Mouse (Mus musculus) brain, embryonic 14.5 days (tissue): ENCODE results near the gene Dnajb13.

Experiments used
- CTCF ChIP-seq: fragments of 200-500 bp; IDR thresholded peaks from 2 replicates; pipeline ENCODE4 v1.5.1; 2012; ENCODE audit warnings: inconsistent platforms, mild to moderate bottlenecking, moderate library complexity, borderline replicate concordance; ENCODE audit not compliant: insufficient read depth, insufficient read length; ENCODE audit errors: extremely low read depth
- POLR2A ChIP-seq: fragments of 200-500 bp; IDR thresholded peaks from 2 replicates; pipeline ENCODE4 v1.6.1; 2012; ENCODE audit warnings: mild to moderate bottlenecking, inconsistent platforms, borderline replicate concordance; ENCODE audit not compliant: poor library complexity, insufficient read depth, insufficient read length, severe bottlenecking; ENCODE audit errors: extremely low read depth

DNA sequence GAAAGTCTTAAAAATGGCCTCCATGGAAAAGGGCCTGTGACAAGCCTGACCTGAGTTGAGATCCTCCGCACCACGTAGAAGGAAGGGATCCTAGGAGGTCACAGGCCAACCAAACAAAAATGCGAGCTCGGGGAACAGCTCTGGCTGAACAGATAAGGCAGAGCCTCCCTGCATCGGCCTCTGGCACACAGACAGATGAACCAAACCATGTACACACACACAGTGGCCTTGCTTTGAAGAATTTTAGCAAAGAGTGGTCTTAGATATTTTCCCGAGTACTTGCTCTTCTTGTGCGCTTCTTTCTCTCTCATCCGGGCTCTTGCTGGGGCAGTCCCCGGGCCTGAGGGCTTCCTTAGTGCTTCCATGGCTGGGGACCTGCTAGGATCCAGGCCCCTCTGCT is 51.6 kb downstream of the Dnajb13 start:
- TF ChIP-seq POLR2A = no peak
- no peak for TF ChIP-seq CTCF
